ENCODE assay signal across 16 mouse cellular contexts in genomic region chr11:50041148-50041547, GRCm38 (mm10).
"Had no signal": no experiment of that assay in that cellular context is flagged by ENCODE, and none has a peak within 500 bp of the region (broad histone marks: within the 10 kb centered on the region; RNA-seq: fewer than 3 reads in every experiment).

No protein-coding gene starts in this region.

- H3K4me3 ChIP-seq: neural tube, embryonic 13.5 days; neural tube, embryonic 15.5 days; stomach, embryonic 15.5 days had no signal

- H3K9me3 ChIP-seq: neural tube, embryonic 13.5 days; neural tube, embryonic 15.5 days; stomach, embryonic 15.5 days had no signal

- H3K36me3 ChIP-seq: neural tube, embryonic 13.5 days; neural tube, embryonic 15.5 days; stomach, embryonic 15.5 days had no signal

- H3K27me3 ChIP-seq: neural tube, embryonic 13.5 days; neural tube, embryonic 15.5 days; stomach, embryonic 15.5 days had no signal

- H3K9ac ChIP-seq: neural tube, embryonic 13.5 days; neural tube, embryonic 15.5 days; stomach, embryonic 15.5 days had no signal

- DNase-seq: retina, postnatal 1 day; right cerebral cortex, adult 18-20 months; right cerebral cortex, postnatal 14 days; right cerebral cortex, postnatal 25 days; right cerebral cortex, postnatal 4 days; spleen, adult 18-20 months; thymus, adult 18-20 months; thymus, adult 2 months; thymus, postnatal 14 days; thymus, postnatal 25 days; thymus, postnatal 36 days; thymus, postnatal 4 days had no signal

- H3K27ac ChIP-seq: neural tube, embryonic 13.5 days; neural tube, embryonic 15.5 days; stomach, embryonic 15.5 days; stomach, postnatal 0 days had no signal

- H3K4me1 ChIP-seq: neural tube, embryonic 13.5 days; neural tube, embryonic 15.5 days; stomach, embryonic 15.5 days had no signal
